Mouse (Mus musculus) midbrain, postnatal 0 days (tissue): ENCODE data around the gene Slc22a22. TPM values are rescaled to one million over a fixed set of nuclear protein-coding genes. Genes with fewer than 3 reads are reported as not detected.

Experiments used
- ATAC-seq: fragments of 200-750 bp; cut with Nextera tagmentation; 2 replicates; pipeline ENCODE4 v1.8.0; 2017; ENCODE audit warnings: moderate number of reproducible peaks, mild to moderate bottlenecking, moderate TSS enrichment, moderate library complexity; ENCODE audit not compliant: low FRiP score
- DNase-seq: peaks from one replicate; pipeline ENCODE4 v3.0.0-alpha.2; 2015; ENCODE audit warnings: low spot score
- H3K27ac ChIP-seq: fragments of 300-500 bp; sonication (generic); 2 replicates; pipeline ENCODE4 v1.5.1; 2014; ENCODE audit warnings: low read depth, mild to moderate bottlenecking, low read length, mixed read lengths
- H3K27me3 ChIP-seq: fragments of 300-500 bp; sonication (generic); 2 replicates; pipeline ENCODE4 v1.6.1; 2014; ENCODE audit warnings: low read length, control low read depth, mixed read lengths; ENCODE audit not compliant: insufficient read depth
- H3K36me3 ChIP-seq: fragments of 300-500 bp; sonication (generic); 2 replicates; pipeline ENCODE4 v1.6.1; 2014; ENCODE audit warnings: low read length, control low read depth, mixed read lengths; ENCODE audit not compliant: insufficient read depth
- H3K4me1 ChIP-seq: fragments of 300-500 bp; sonication (generic); 2 replicates; pipeline ENCODE4 v1.6.1; 2014; ENCODE audit warnings: mild to moderate bottlenecking, control low read depth, antibody characterized with exemption, low read length, mixed read lengths; ENCODE audit not compliant: insufficient read depth
- H3K4me2 ChIP-seq: fragments of 300-500 bp; sonication (generic); 2 replicates; pipeline ENCODE4 v1.6.1; 2014; ENCODE audit warnings: low read depth, mild to moderate bottlenecking, low read length, mixed read lengths; ENCODE audit not compliant: poor library complexity, severe bottlenecking
- H3K4me3 ChIP-seq: fragments of 300-500 bp; sonication (generic); 2 replicates; pipeline ENCODE4 v1.5.1; 2014; ENCODE audit warnings: low read depth, mild to moderate bottlenecking, low read length, moderate library complexity
- H3K9ac ChIP-seq: fragments of 300-500 bp; sonication (generic); replicated peaks from 2 replicates; pipeline ENCODE4 v1.6.1; 2014; ENCODE audit warnings: mild to moderate bottlenecking, low read length, moderate library complexity, mixed read lengths; ENCODE audit not compliant: poor library complexity, severe bottlenecking
- H3K9me3 ChIP-seq: fragments of 300-500 bp; sonication (generic); 2 replicates; pipeline ENCODE4 v1.6.1; 2016; ENCODE audit warnings: low read length, control low read depth
- CTCF ChIP-seq: IDR thresholded peaks from 2 replicates; pipeline ENCODE4 v1.5.1; 2016; ENCODE audit warnings: antibody characterized with exemption, mild to moderate bottlenecking
- WGBS: fragments of 180-500 bp; shearing (Covaris S2); extraction: QIAGEN DNeasy Blood & Tissue Kit; methylation state at CpG from one replicate; pipeline ENCODE4 v1.1.7; 2014; 5-methylcytosine and 5-hydroxymethylcytosine counted together
- polyA plus RNA-seq: library from polyadenylated mRNA; unstranded; fragments of >200 nt; fragmentation: Nextera tagmentation; extraction: Ambion mirVana; gene quantifications from 2 replicates; pipeline ENCODE4 v1.2.1, GENCODE M21; 2015
- total RNA-seq: library from RNA; depleted of rRNA; stranded (reverse); fragments of >200 nt; gene quantifications from 2 replicates; pipeline ENCODE4 v1.2.3, GENCODE M21; 2014; rRNA removed

Slc22a22 gene
- not detected in 2 replicates for total RNA-seq
- polyA plus RNA-seq = not detected in 2 replicates

- Histone ChIP-seq H3K36me3 (no peaks in the 10 kb centered on the region), H3K9me3 (no peaks in the 10 kb centered on the region), H3K27ac (no peak within 1 kb of the TSS), H3K4me1 (no peaks in the 10 kb centered on the region), H3K4me2 (no peak within 1 kb of the TSS), H3K4me3 (no peak within 1 kb of the TSS), H3K27me3 (no peaks in the 10 kb centered on the region), H3K9ac (no peak within 1 kb of the TSS)
- ATAC-seq (no peak), DNase-seq (no peak)
- TF ChIP-seq CTCF = no peak
- 75% methylated on average over 2 of the region's 2 CpGs for WGBS
Measured at GRCm38 (mm10) chr15:57477525-57477924, at the start of gene Slc22a22. Slc22a22 (minus strand) TSS chr15:57477625.

DNA sequence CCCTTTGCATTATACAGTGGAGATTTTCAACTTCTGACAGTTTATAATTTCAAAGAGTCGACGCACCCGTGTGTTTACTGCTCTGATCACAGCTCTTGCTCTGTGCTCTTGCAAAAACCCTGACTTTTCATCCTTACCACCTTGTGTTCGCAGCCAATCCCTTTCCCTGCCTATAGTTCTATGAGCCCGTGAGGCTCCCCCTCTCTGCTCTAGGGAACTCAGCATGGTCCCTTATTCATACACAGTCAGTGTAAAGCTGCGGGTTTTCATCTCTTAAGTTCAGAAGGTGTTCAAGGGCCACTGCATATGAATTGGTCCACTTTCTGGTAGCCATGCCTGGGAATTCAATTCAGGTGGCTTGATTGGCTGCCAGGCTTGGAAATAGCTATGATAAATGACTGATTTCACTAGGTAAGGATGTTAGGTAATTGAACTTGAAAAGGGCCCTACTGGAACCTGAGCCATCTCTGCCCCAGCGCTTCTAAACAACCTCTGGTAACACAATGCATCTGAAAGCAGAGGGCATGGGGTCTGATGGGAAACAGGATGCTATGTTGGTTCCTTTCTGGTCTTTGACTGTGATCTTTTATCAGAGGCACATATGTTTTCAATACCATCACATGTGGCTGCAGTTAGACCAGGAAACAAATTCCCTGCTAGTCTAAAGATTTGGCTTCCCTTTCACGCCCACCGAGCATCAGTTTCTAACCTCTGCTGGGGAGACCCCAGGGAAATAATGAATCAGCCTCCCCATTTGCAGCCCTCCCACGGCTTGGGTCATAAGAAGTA lies 46.3 kb upstream of the Slc22a22 start:
- H3K4me1 ChIP-seq = no peaks in the 10 kb centered on the region
- no peak overlapping the region for H3K9ac ChIP-seq
- H3K27ac ChIP-seq = no peak overlapping the region
- H3K9me3 ChIP-seq = no peaks in the 10 kb centered on the region
- H3K4me2 ChIP-seq = no peak overlapping the region
- no peak for TF ChIP-seq CTCF
- no peaks in the 10 kb centered on the region for H3K36me3 ChIP-seq
- ATAC-seq = no peak
- WGBS = 55% methylated on average over 10 of the region's 10 CpGs
- no peak overlapping the region for H3K4me3 ChIP-seq
- H3K27me3 ChIP-seq = no peaks in the 10 kb centered on the region
- no peak for DNase-seq

GRCm38 (mm10) chr15:57522160-57522559 lies 44.7 kb upstream of the Slc22a22 start:
- ATAC-seq (no peak), DNase-seq (no peak)
- no peaks in the 10 kb centered on the region for H3K4me1 ChIP-seq
- H3K27me3 ChIP-seq = no peaks in the 10 kb centered on the region
- WGBS = 57% methylated on average over 1 of the region's 1 CpGs
- no peak overlapping the region for H3K9ac ChIP-seq
- H3K4me2 ChIP-seq = no peak overlapping the region
- no peak overlapping the region for H3K27ac ChIP-seq
- no peak overlapping the region for H3K4me3 ChIP-seq
- H3K36me3 ChIP-seq = no peaks in the 10 kb centered on the region
- no peaks in the 10 kb centered on the region for H3K9me3 ChIP-seq
- TF ChIP-seq CTCF = no peak

- Histone ChIP-seq H3K9me3 (no peaks in the 10 kb centered on the region), H3K36me3 (no peaks in the 10 kb centered on the region), H3K4me2 (no peak overlapping the region), H3K4me1 (no peaks in the 10 kb centered on the region), H3K27ac (no peak overlapping the region), H3K27me3 (no peaks in the 10 kb centered on the region), H3K4me3 (no peak overlapping the region), H3K9ac (no peak overlapping the region)
- 44% methylated on average over 21 of the region's 21 CpGs for WGBS
- no peak for ATAC-seq
- TF ChIP-seq CTCF = no peak
- peak; percentile 33 for DNase-seq
Measured at GRCm38 (mm10) chr15:57509185-57510172, 32.1 kb upstream of the Slc22a22 start.

- H3K27me3 ChIP-seq = no peaks in the 10 kb centered on the region
- WGBS = 67% methylated on average over 11 of the region's 11 CpGs
- no peak overlapping the region for H3K4me3 ChIP-seq
- DNase-seq (peak; percentile 88), ATAC-seq (peak; percentile 87)
- no peaks in the 10 kb centered on the region for H3K4me1 ChIP-seq
- no peaks in the 10 kb centered on the region for H3K36me3 ChIP-seq
- H3K9me3 ChIP-seq = no peaks in the 10 kb centered on the region
- TF ChIP-seq CTCF = peak; percentile 94
- no peak overlapping the region for H3K9ac ChIP-seq
- H3K4me2 ChIP-seq = no peak overlapping the region
- no peak overlapping the region for H3K27ac ChIP-seq
Measured at GRCm38 (mm10) chr15:57508242-57509184, 31.1 kb upstream of the Slc22a22 start.
